Mouse (Mus musculus) granulocyte monocyte progenitor cell, adult 5-6 weeks (primary cell): ENCODE measurements at regions not wholly inside any gene's neighbourhood (a gene's known extent, or its start where the extent isn't known, plus 50 kb on each side); places are given as distances from the start of the nearest gene placed in this dataset.

Source experiments
- ATAC-seq: replicated peaks from 2 replicates; pipeline ENCODE4 v1.8.0; 2016; ENCODE audit warnings: mild to moderate bottlenecking, moderate TSS enrichment, inconsistent platforms; ENCODE audit not compliant: poor library complexity, severe bottlenecking

- no peak for ATAC-seq
These were observed 230.3 kb downstream of the Parp8 start for GRCm38 (mm10) chr13:116795041-116795440.

- ATAC-seq: no peak
These were observed 243.7 kb downstream of the Parp8 start for GRCm38 (mm10) chr13:116781616-116782015.

GRCm38 (mm10) chr13:116765491-116765890 lies 259.8 kb downstream of the Parp8 start:
- no peak for ATAC-seq

GRCm38 (mm10) chr13:116759912-116760311 lies 265.4 kb downstream of the Parp8 start:
- ATAC-seq: no peak

GRCm38 (mm10) chr13:116740825-116741224 lies 284.5 kb downstream of the Parp8 start:
- ATAC-seq: peak; percentile 55; the same call in 1 of the 2 replicates

GRCm38 (mm10) chr13:116723361-116724153 lies 301.8 kb downstream of the Parp8 start:
- ATAC-seq: no peak

GRCm38 (mm10) chr13:116714809-116715208 lies 310.5 kb downstream of the Parp8 start:
- peak; percentile 47; the same call in 1 of the 2 replicates for ATAC-seq

GRCm38 (mm10) chr13:116711866-116712593 lies 313.3 kb downstream of the Parp8 start:
- ATAC-seq: peak; percentile 85

- peak; percentile 64 for ATAC-seq
These were observed 314.0 kb downstream of the Parp8 start for GRCm38 (mm10) chr13:116711148-116711865.

GRCm38 (mm10) chr13:116709671-116710070 lies 315.7 kb downstream of the Parp8 start:
- no peak for ATAC-seq

- ATAC-seq: no peak
These were observed 316.5 kb downstream of the Parp8 start for GRCm38 (mm10) chr13:116708846-116709245.

- ATAC-seq: no peak
These were observed 316.9 kb downstream of the Parp8 start for GRCm38 (mm10) chr13:116708456-116708780.

GRCm38 (mm10) chr13:116707621-116708455 lies 317.5 kb downstream of the Parp8 start:
- ATAC-seq: no peak

- no peak for ATAC-seq
These were observed 318.7 kb downstream of the Parp8 start for GRCm38 (mm10) chr13:116706401-116707330.

- ATAC-seq: peak; percentile 41
These were observed 319.5 kb downstream of the Parp8 start for GRCm38 (mm10) chr13:116705611-116706386.

- no peak for ATAC-seq
These were observed 336.6 kb downstream of the Parp8 start for GRCm38 (mm10) chr13:116688714-116689113.
